Mouse (Mus musculus) monocyte, adult 5-6 weeks (primary cell): Measurements from ENCODE around the gene Mrps24. TPM values are rescaled to one million over a fixed set of nuclear protein-coding genes. Genes with fewer than 3 reads are reported as not detected.

Experiments used
- ATAC-seq: fragments of 153-309, 156-312 bp; replicated peaks from 2 replicates; pipeline ENCODE4 v1.8.0; 2017; ENCODE audit warnings: mild to moderate bottlenecking; ENCODE audit not compliant: low TSS enrichment, insufficient number of reproducible peaks, severe bottlenecking, poor library complexity, low FRiP score
- total RNA-seq: library from RNA; stranded (forward); fragments of 200-1000, 200-491, 200-594 nt; gene quantifications from 3 replicates; pipeline ENCODE4 v1.2.3, GENCODE M21; 2017

Gene Mrps24
- total RNA-seq, result 29.1 to 47.5 TPM (median 33.5 TPM) in 3 replicates

GRCm38 (mm10) chr11:5715630-5716105 lies at the start of gene Mrps24:
Mrps24 (minus strand) TSS chr11:5715680.
- no peak for ATAC-seq

- no peak for ATAC-seq
These were observed 47.1 kb upstream of the Mrps24 start for GRCm38 (mm10) chr11:5762633-5762982.

GRCm38 (mm10) chr11:5761820-5762632 lies 46.5 kb upstream of the Mrps24 start, which contains the start of gene Urgcp:
Urgcp (minus strand) TSS chr11:5762376.
- peak; percentile 89 for ATAC-seq

- ATAC-seq, result 0 out of 2 replicates have a peak, but pooled peaks have one; percentile 17
These were observed 38.3 kb upstream of the Mrps24 start for GRCm38 (mm10) chr11:5753755-5754154.

- no peak for ATAC-seq
These were observed 29.5 kb upstream of the Mrps24 start for GRCm38 (mm10) chr11:5744951-5745350.

- ATAC-seq, result no peak
These were observed 26.6 kb upstream of the Mrps24 start for GRCm38 (mm10) chr11:5742106-5742505.

- ATAC-seq, result peak; percentile 58
These were observed 25.6 kb upstream of the Mrps24 start for GRCm38 (mm10) chr11:5740965-5741627.

- ATAC-seq, result no peak
These were observed 25.1 kb upstream of the Mrps24 start for GRCm38 (mm10) chr11:5740599-5740964.

- ATAC-seq, result no peak
These were observed 24.4 kb upstream of the Mrps24 start for GRCm38 (mm10) chr11:5739846-5740245.

GRCm38 (mm10) chr11:5738888-5739632 lies 23.6 kb upstream of the Mrps24 start:
- no peak for ATAC-seq

- ATAC-seq, result no peak
These were observed 21.7 kb upstream of the Mrps24 start for GRCm38 (mm10) chr11:5737137-5737536.

- ATAC-seq, result no peak
These were observed 18.8 kb upstream of the Mrps24 start for GRCm38 (mm10) chr11:5734323-5734722.

- ATAC-seq, result no peak
These were observed 16.9 kb upstream of the Mrps24 start for GRCm38 (mm10) chr11:5732401-5732800.

- ATAC-seq, result no peak
These were observed 14.1 kb upstream of the Mrps24 start for GRCm38 (mm10) chr11:5729582-5729981.

GRCm38 (mm10) chr11:5718611-5719354 lies 3.3 kb upstream of the Mrps24 start:
- no peak for ATAC-seq

- no peak for ATAC-seq
These were observed 1.6 kb upstream of the Mrps24 start for GRCm38 (mm10) chr11:5716938-5717705.

- no peak for ATAC-seq
These were observed 766 bp upstream of the Mrps24 start for GRCm38 (mm10) chr11:5716246-5716645.

- no peak for ATAC-seq
These were observed 301 bp downstream of the Mrps24 start for GRCm38 (mm10) chr11:5715179-5715578.
